Mouse (Mus musculus) liver, adult 2 months (tissue): ENCODE measurements around the gene Iqcf1. TPM values are rescaled to one million over a fixed set of nuclear protein-coding genes. Genes with fewer than 3 reads are reported as not detected.

ENCODE experiments used
- DNase-seq: peaks from one replicate; pipeline ENCODE4 v3.0.0-alpha.2; 2011; ENCODE audit warnings: low read depth, low spot score; ENCODE audit errors: extremely low read depth
- H3K27ac ChIP-seq: fragments of 200-500 bp; replicated peaks from 2 replicates; pipeline ENCODE4 v1.5.1; 2012; ENCODE audit warnings: low read depth, mild to moderate bottlenecking, control low read depth, inconsistent platforms, low read length; ENCODE audit not compliant: insufficient read depth
- H3K27me3 ChIP-seq: fragments of 200-500 bp; 2 replicates; pipeline ENCODE4 v1.6.1; 2012; ENCODE audit warnings: mild to moderate bottlenecking, moderate library complexity, low read length, inconsistent platforms; ENCODE audit not compliant: control insufficient read depth, insufficient read depth
- H3K36me3 ChIP-seq: fragments of 200-500 bp; 2 replicates; pipeline ENCODE4 v1.6.1; 2012; ENCODE audit warnings: low read length, inconsistent platforms; ENCODE audit not compliant: control insufficient read depth, insufficient read depth
- H3K4me1 ChIP-seq: fragments of 200-500 bp; 2 replicates; pipeline ENCODE4 v1.6.1; 2011; ENCODE audit warnings: low read length; ENCODE audit not compliant: control insufficient read depth, insufficient read depth
- H3K4me3 ChIP-seq: fragments of 200-500 bp; 2 replicates; pipeline ENCODE4 v1.5.1; 2011; ENCODE audit warnings: low read depth, mild to moderate bottlenecking, control low read depth, low read length, moderate library complexity; ENCODE audit not compliant: insufficient read depth
- H3K79me2 ChIP-seq: fragments of 200-500 bp; 2 replicates; pipeline ENCODE4 v1.6.1; 2012; ENCODE audit warnings: inconsistent platforms, mild to moderate bottlenecking, low read length, moderate library complexity; ENCODE audit not compliant: control insufficient read depth, insufficient read depth
- H3K9ac ChIP-seq: fragments of 200-500 bp; 2 replicates; pipeline ENCODE4 v1.6.1; 2012; ENCODE audit warnings: low read depth, mild to moderate bottlenecking, control low read depth, inconsistent platforms, low read length
- CTCF ChIP-seq: fragments of 200-500 bp; IDR thresholded peaks from 2 replicates; pipeline ENCODE4 v1.5.1; 2011; ENCODE audit warnings: low read depth, low read length, control low read depth
- POLR2A ChIP-seq: fragments of 200-500 bp; IDR thresholded peaks from 2 replicates; pipeline ENCODE4 v1.6.1; 2011; ENCODE audit warnings: low read length, control low read depth; ENCODE audit not compliant: insufficient read depth; ENCODE audit errors: extremely low read depth
- WGBS: fragments of 180-500 bp; shearing (Covaris S2); methylation state at CpG from one replicate; pipeline ENCODE4 v1.1.7; 2018; 5-methylcytosine and 5-hydroxymethylcytosine counted together
- polyA plus RNA-seq: library from polyadenylated mRNA; depleted of rRNA; stranded (reverse); fragments of >200 nt; gene quantifications from 2 replicates; pipeline ENCODE4 v1.2.3, GENCODE M21; 2012; rRNA removed
- total RNA-seq: library from RNA; depleted of rRNA; stranded (reverse); fragments of >200 nt; gene quantifications from 2 replicates; pipeline ENCODE4 v1.2.3, GENCODE M21; 2014; rRNA removed

Gene Iqcf1
- not detected in 2 replicates for total RNA-seq
- not detected in 2 replicates for polyA plus RNA-seq

DNA sequence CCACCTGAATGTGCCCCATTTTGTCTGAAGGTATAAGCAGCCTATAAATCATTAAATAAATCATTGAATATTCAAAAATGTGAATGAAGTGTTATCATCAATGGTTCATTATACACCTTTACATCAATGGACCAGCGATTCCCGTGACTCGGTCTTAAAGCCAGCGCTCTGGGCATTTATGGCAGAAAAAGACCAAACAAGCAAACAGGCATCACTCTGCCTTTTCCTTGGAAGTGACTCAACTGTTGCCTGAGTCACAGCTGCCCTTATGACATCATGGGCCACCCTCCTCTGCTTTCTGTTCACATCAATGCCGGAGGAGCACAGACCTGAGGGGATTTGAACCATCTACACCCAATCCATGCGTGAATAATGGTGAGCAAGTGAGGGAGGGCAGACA lies at the start of gene Iqcf1:
Gene Iqcf1, plus strand, starts transcription at position 301 of the 400 bp plus-strand sequence.
- no peak for DNase-seq
- no peak for TF ChIP-seq CTCF
- TF ChIP-seq POLR2A, result no peak
- H3K4me3 ChIP-seq, result no peak within 1 kb of the TSS
- 90% methylated on average over 6 of the region's 6 CpGs for WGBS
- H3K79me2 ChIP-seq, result no peaks in the 10 kb centered on the region
- H3K4me1 ChIP-seq, result no peaks in the 10 kb centered on the region
- H3K27ac ChIP-seq, result no peak within 1 kb of the TSS
- H3K9ac ChIP-seq, result no peak within 1 kb of the TSS
- H3K36me3 ChIP-seq, result no peaks in the 10 kb centered on the region
- H3K27me3 ChIP-seq, result peaks cover 3% of the 10 kb centered on the region; the same call in 1 of the 2 replicates

DNA sequence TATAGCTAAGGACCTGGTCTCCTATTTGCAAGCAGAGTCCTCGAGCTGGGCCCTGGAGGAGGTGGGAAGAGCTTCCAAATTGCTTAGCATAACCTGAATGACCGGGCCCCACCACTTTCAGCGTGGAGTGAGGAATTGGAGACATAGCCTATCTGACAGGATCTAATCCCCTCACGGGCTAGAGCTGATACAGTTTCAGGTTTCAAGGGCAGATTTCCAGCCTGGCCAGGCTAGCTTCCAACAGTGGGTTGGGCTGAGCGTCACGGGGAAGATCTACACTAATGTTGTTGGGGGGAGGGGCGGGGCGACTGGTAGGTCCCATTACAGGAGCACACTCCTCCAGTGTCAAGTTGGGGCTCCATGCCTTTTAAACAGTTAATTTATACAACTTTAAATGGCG lies 49.1 kb upstream of the Iqcf1 start:
- DNase-seq, result peak; percentile 76
- peaks cover 29% of the 10 kb centered on the region for H3K4me1 ChIP-seq
- TF ChIP-seq CTCF, result no peak
- no peak for TF ChIP-seq POLR2A
- peak overlapping the region; percentile 100 for H3K27ac ChIP-seq
- peaks cover 11% of the 10 kb centered on the region; the same call in 1 of the 2 replicates for H3K79me2 ChIP-seq
- H3K36me3 ChIP-seq, result peaks cover 7% of the 10 kb centered on the region; the same call in 1 of the 2 replicates
- peak overlapping the region; percentile 63; the same call in 1 of the 2 replicates for H3K4me3 ChIP-seq
- no peaks in the 10 kb centered on the region for H3K27me3 ChIP-seq
- H3K9ac ChIP-seq, result peak overlapping the region; percentile 93
- WGBS, result 19% methylated on average over 9 of the region's 9 CpGs

DNA sequence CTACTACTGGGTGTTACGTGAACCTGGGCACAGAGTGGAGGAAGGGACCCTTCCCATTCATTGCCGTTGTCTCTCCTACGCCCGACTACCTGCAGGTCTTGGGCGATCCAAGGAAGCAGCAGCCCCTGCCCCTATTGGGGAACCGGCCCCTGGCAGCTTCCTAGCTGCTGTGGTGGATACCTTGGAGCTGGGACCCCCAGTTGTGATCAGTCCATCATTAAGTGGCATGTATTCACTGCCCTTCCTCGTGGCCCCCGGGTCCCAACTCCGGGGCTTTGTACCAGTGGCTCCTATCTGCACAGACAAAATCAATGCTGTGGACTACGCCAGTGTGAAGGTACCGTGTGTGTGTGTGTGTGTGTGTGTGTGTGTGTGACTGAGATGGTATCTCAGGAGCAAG lies 48.5 kb upstream of the Iqcf1 start:
- peaks cover 11% of the 10 kb centered on the region; the same call in 1 of the 2 replicates for H3K79me2 ChIP-seq
- H3K27ac ChIP-seq, result peak overlapping the region; percentile 30; the same call in 1 of the 2 replicates
- WGBS, result 51% methylated on average over 11 of the region's 11 CpGs
- no peaks in the 10 kb centered on the region for H3K27me3 ChIP-seq
- H3K4me3 ChIP-seq, result no peak overlapping the region
- H3K4me1 ChIP-seq, result peaks cover 29% of the 10 kb centered on the region
- H3K36me3 ChIP-seq, result peaks cover 7% of the 10 kb centered on the region; the same call in 1 of the 2 replicates
- H3K9ac ChIP-seq, result peak overlapping the region; percentile 8; the same call in 1 of the 2 replicates
- no peak for DNase-seq
- no peak for TF ChIP-seq CTCF
- TF ChIP-seq POLR2A, result no peak

DNA sequence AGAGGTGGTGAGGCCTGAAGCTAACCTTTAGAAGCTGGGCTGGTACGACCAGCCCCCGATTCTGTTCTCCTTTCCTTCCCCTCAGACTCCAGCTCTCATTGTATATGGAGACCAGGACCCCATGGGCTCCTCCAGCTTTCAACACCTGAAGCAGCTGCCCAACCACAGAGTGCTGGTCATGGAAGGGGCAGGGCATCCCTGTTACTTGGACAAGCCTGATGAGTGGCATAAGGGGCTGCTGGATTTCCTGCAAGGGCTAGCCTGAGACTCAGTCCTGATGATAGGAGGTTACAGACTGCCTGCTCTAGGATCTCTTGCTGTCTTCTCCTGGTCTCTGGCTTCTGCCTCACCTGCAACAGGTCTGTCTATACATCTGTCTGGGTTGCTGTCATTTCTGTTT lies 47.9 kb upstream of the Iqcf1 start:
- Histone ChIP-seq H3K9ac (no peak overlapping the region), H3K36me3 (peaks cover 7% of the 10 kb centered on the region; the same call in 1 of the 2 replicates), H3K27ac (peak overlapping the region; percentile 57), H3K27me3 (no peaks in the 10 kb centered on the region), H3K4me1 (peaks cover 28% of the 10 kb centered on the region), H3K79me2 (peaks cover 11% of the 10 kb centered on the region; the same call in 1 of the 2 replicates), H3K4me3 (no peak overlapping the region)
- 69% methylated on average over 2 of the region's 2 CpGs for WGBS
- no peak for DNase-seq
- no peak for TF ChIP-seq POLR2A
- TF ChIP-seq CTCF, result no peak

DNA sequence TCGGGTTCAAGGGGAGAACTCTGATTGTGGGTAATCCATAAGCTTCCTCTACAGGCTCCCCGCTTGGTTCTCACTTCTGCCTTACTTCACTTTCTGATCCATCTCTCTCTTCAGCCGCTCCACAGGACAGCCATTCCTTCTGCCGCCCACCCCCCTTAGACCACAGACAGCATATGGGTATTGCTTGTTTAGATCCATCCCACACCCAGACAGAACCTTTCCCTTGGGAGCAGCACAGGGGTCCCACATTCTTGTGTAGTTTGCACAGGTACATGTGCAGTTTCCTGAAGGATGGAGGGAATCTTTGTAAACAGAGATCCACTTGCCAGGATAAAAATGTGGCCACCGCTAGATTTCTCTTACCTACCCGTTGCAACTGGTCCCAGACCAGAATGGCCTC lies 47.4 kb upstream of the Iqcf1 start:
- no peak for TF ChIP-seq POLR2A
- TF ChIP-seq CTCF, result no peak
- DNase-seq, result no peak
- WGBS, result 60% methylated on average over 6 of the region's 6 CpGs
- H3K27ac ChIP-seq, result peak overlapping the region; percentile 57
- H3K4me3 ChIP-seq, result no peak overlapping the region
- peaks cover 11% of the 10 kb centered on the region; the same call in 1 of the 2 replicates for H3K79me2 ChIP-seq
- H3K36me3 ChIP-seq, result peaks cover 7% of the 10 kb centered on the region; the same call in 1 of the 2 replicates
- H3K4me1 ChIP-seq, result peaks cover 28% of the 10 kb centered on the region
- H3K9ac ChIP-seq, result 0 out of 2 replicates have a peak overlapping the region, but pooled peaks have one; percentile 5
- H3K27me3 ChIP-seq, result no peaks in the 10 kb centered on the region

DNA sequence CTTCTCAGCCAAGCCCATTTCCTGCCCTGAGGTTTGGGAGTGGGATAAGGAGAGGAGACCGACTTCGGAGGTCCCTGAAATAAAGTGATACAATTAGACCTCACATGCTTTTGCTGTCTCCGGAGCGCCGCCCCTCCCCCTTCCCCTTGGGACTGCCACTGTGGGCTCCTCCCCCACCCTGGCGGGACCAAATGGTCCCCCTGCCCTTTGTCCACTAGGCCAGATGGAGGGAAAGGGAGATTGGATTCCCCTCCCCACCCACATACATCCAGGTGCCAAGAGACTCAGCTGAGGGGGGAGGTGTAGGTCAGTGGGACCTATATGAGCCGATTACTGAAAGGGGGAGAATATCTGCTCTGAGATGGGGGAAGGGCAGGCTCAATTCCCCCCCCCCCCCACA lies 46.9 kb upstream of the Iqcf1 start:
- no peak for DNase-seq
- Histone ChIP-seq H3K27me3 (no peaks in the 10 kb centered on the region), H3K4me3 (no peak overlapping the region), H3K36me3 (peaks cover 7% of the 10 kb centered on the region; the same call in 1 of the 2 replicates), H3K9ac (0 out of 2 replicates have a peak overlapping the region, but pooled peaks have one; percentile 5), H3K4me1 (peaks cover 28% of the 10 kb centered on the region), H3K27ac (peak overlapping the region; percentile 57), H3K79me2 (peaks cover 11% of the 10 kb centered on the region; the same call in 1 of the 2 replicates)
- no peak for TF ChIP-seq POLR2A
- TF ChIP-seq CTCF, result no peak
- 14% methylated on average over 7 of the region's 7 CpGs for WGBS
